Mouse (Mus musculus) MEL (cell line): Measurements from ENCODE around the gene Kat6b.

ENCODE experiments used
- BHLHE40 ChIP-seq: IDR thresholded peaks from 2 replicates; pipeline ENCODE4 v1.6.1; 2012; ENCODE audit warnings: low read depth, mild to moderate bottlenecking, inconsistent platforms, low read length, improper control_type of control experiment, borderline replicate concordance
- CHD1 ChIP-seq: IDR thresholded peaks from 2 replicates; pipeline ENCODE4 v1.6.1; 2012; ENCODE audit warnings: low read depth, mild to moderate bottlenecking, inconsistent platforms, low read length, improper control_type of control experiment
- CTCF ChIP-seq, 3 experiments: IDR thresholded peaks in 2 of 3; conservative IDR thresholded peaks in 1 of 3; 2 replicates each; pipeline ENCODE4 v1.5.1; 2011 to 2012; ENCODE audit warnings: low read length in 3 of 3, low read depth in 2 of 3, mild to moderate bottlenecking in 2 of 3, improper control_type of control experiment in 1 of 3, inconsistent platforms in 1 of 3, mixed read lengths in 1 of 3, moderate library complexity in 1 of 3; ENCODE audit not compliant: control insufficient read depth in 1 of 3, insufficient read depth in 1 of 3, poor library complexity in 1 of 3, severe bottlenecking in 1 of 3
- EP300 ChIP-seq, 2 experiments: IDR thresholded peaks; 2 replicates each; pipeline ENCODE4 v1.6.1; 2011; ENCODE audit warnings: improper control_type of control experiment in 2 of 2, low read length in 2 of 2, low read depth in 1 of 2, mild to moderate bottlenecking in 1 of 2
- GATA1 ChIP-seq: IDR thresholded peaks from 2 replicates; pipeline ENCODE4 v1.6.1; 2011; ENCODE audit warnings: low read depth, low read length, improper control_type of control experiment
- KAT2A ChIP-seq: conservative IDR thresholded peaks from 2 replicates; pipeline ENCODE4 v1.6.1; 2012; ENCODE audit warnings: low read depth, low read length, improper control_type of control experiment, inconsistent platforms
- MYC ChIP-seq: IDR thresholded peaks from 2 replicates; pipeline ENCODE4 v1.6.1; 2011; ENCODE audit warnings: low read depth, mild to moderate bottlenecking, low read length, improper control_type of control experiment, moderate library complexity
- POLR2A ChIP-seq, 2 experiments: IDR thresholded peaks; 2 replicates each; pipeline ENCODE4 v1.6.1; 2011 to 2012; ENCODE audit warnings: low read length in 2 of 2, mild to moderate bottlenecking in 2 of 2, control low read depth in 1 of 2, improper control_type of control experiment in 1 of 2, low read depth in 1 of 2, moderate library complexity in 1 of 2; ENCODE audit not compliant: control insufficient read depth in 1 of 2, insufficient read depth in 1 of 2, poor library complexity in 1 of 2
- POLR2AphosphoS2 ChIP-seq: IDR thresholded peaks from 2 replicates; pipeline ENCODE4 v1.6.1; 2011; ENCODE audit warnings: low read length, improper control_type of control experiment
- TBP ChIP-seq: IDR thresholded peaks from 2 replicates; pipeline ENCODE4 v1.8.0; 2011; ENCODE audit warnings: low read depth, low read length, improper control_type of control experiment
- USF1 ChIP-seq: IDR thresholded peaks from 2 replicates; pipeline ENCODE4 v1.6.1; 2014; ENCODE audit warnings: low read depth, mild to moderate bottlenecking, inconsistent platforms, low read length, improper control_type of control experiment, moderate library complexity
- USF2 ChIP-seq, 2 experiments: IDR thresholded peaks; 2 replicates each; pipeline ENCODE4 v1.6.1; 2011 to 2012; ENCODE audit warnings: improper control_type of control experiment in 2 of 2, low read length in 2 of 2, borderline replicate concordance in 1 of 2, inconsistent platforms in 1 of 2, low read depth in 1 of 2, mild to moderate bottlenecking in 1 of 2; ENCODE audit not compliant: insufficient read depth in 1 of 2
- ZC3H11A ChIP-seq: IDR thresholded peaks from 2 replicates; pipeline ENCODE4 v1.6.1; 2012; ENCODE audit warnings: low read depth, mild to moderate bottlenecking, inconsistent platforms, low read length, improper control_type of control experiment
- ZKSCAN1 ChIP-seq: IDR thresholded peaks from 2 replicates; pipeline ENCODE4 v1.6.1; 2012; ENCODE audit warnings: low read depth, mild to moderate bottlenecking, inconsistent platforms, low read length, improper control_type of control experiment, moderate library complexity

- TF ChIP-seq USF2 (IDR thresholded peaks at IDR 0.05; ENCODE audit: borderline replicate concordance in 1 of 2, insufficient read depth in 1 of 2, low read depth in 1 of 2, low read length in 2 of 2) (no peak), POLR2AphosphoS2 (no peak), EP300 (IDR thresholded peaks at IDR 0.05; ENCODE audit: low read depth in 1 of 2, low read length in 2 of 2) (no peak), USF1 (no peak), POLR2A (IDR thresholded peaks at IDR 0.05; ENCODE audit: control insufficient read depth in 1 of 2, insufficient read depth in 1 of 2, low read depth in 1 of 2, low read length in 2 of 2, poor library complexity in 1 of 2) (no peak), ZKSCAN1 (no peak), BHLHE40 (no peak), CTCF (IDR thresholded peaks at IDR 0.05 in 2 of 3, conservative IDR thresholded peaks at IDR 0.05 in 1 of 3; ENCODE audit: control insufficient read depth in 1 of 3, insufficient read depth in 1 of 3, low read depth in 2 of 3, low read length in 3 of 3, poor library complexity in 1 of 3, severe bottlenecking in 1 of 3) (no peak), ZC3H11A (no peak), TBP (no peak), CHD1 (no peak), MYC (no peak), KAT2A (no peak), GATA1 (no peak)
Observed at GRCm38 (mm10) chr14:21536485-21537181, 55.4 kb downstream of the Kat6b start.
